Mouse (Mus musculus): Measurements from ENCODE around the gene Ephb2.

The Ephb2 gene

GRCm38 (mm10) chr4:136800366-136800765, 35.4 kb downstream of the Ephb2 start:
- no peak for DNase-seq

GRCm38 (mm10) chr4:136797677-136798569, 37.9 kb downstream of the Ephb2 start:
- DNase-seq: no peak

GRCm38 (mm10) chr4:136793320-136793719, 42.5 kb downstream of the Ephb2 start:
- DNase-seq: peak in 1 of 2 experiments; percentile 42

GRCm38 (mm10) chr4:136789821-136790220, 46.0 kb downstream of the Ephb2 start:
- peak; percentile 69 to 87 for DNase-seq

- no peak for DNase-seq
These were observed 48.4 kb downstream of the Ephb2 start for GRCm38 (mm10) chr4:136787357-136787756.

GRCm38 (mm10) chr4:136786453-136787276, 49.1 kb downstream of the Ephb2 start:
- peak; percentile 79 to 82 for DNase-seq

- peak; percentile 69 for DNase-seq
These were observed 52.1 kb downstream of the Ephb2 start for GRCm38 (mm10) chr4:136783552-136784150.

- DNase-seq: peak; percentile 61 to 64
These were observed 53.2 kb downstream of the Ephb2 start for GRCm38 (mm10) chr4:136782579-136782925.

GRCm38 (mm10) chr4:136781868-136782578, 53.8 kb downstream of the Ephb2 start:
- DNase-seq: peak; percentile 67 to 68

GRCm38 (mm10) chr4:136780201-136780895, 55.4 kb downstream of the Ephb2 start:
- no peak for DNase-seq

GRCm38 (mm10) chr4:136779156-136779555, 56.6 kb downstream of the Ephb2 start:
- DNase-seq: no peak

GRCm38 (mm10) chr4:136776471-136776892, 59.3 kb downstream of the Ephb2 start:
- no peak for DNase-seq

- DNase-seq: no peak
These were observed 59.9 kb downstream of the Ephb2 start for GRCm38 (mm10) chr4:136775903-136776302.

- no peak for DNase-seq
These were observed 61.6 kb downstream of the Ephb2 start for GRCm38 (mm10) chr4:136774201-136774600.

- no peak for DNase-seq
These were observed 62.7 kb downstream of the Ephb2 start for GRCm38 (mm10) chr4:136772952-136773584.

GRCm38 (mm10) chr4:136772318-136772717, 63.5 kb downstream of the Ephb2 start:
- no peak for DNase-seq

- no peak for DNase-seq
These were observed 65.1 kb downstream of the Ephb2 start for GRCm38 (mm10) chr4:136770718-136771117.

- DNase-seq: peak in 1 of 2 experiments; percentile 39
These were observed 67.3 kb downstream of the Ephb2 start for GRCm38 (mm10) chr4:136768499-136768898.

- DNase-seq: no peak
These were observed 70.7 kb downstream of the Ephb2 start for GRCm38 (mm10) chr4:136765080-136765479.

- no peak for DNase-seq
These were observed 72.4 kb downstream of the Ephb2 start for GRCm38 (mm10) chr4:136763349-136763748.

GRCm38 (mm10) chr4:136761713-136762380, 73.9 kb downstream of the Ephb2 start:
- DNase-seq: no peak

Data from cerebellum, postnatal 14 days (tissue).